Mouse (Mus musculus) kidney, postnatal 0 days (tissue): Measurements from ENCODE around the gene Hist2h2bb. TPM values are rescaled to one million over a fixed set of nuclear protein-coding genes. Genes with fewer than 3 reads are reported as not detected.
"Not testable (repeated sequence)": the region's sequence is repeated elsewhere in the genome, so short reads cannot be mapped to it uniquely, and the experiment has no call there.

Experiments used
- ATAC-seq: fragments of 200-750 bp; cut with Nextera tagmentation; replicated peaks from 2 replicates; pipeline ENCODE4 v1.8.0; 2017; ENCODE audit warnings: low read depth, moderate number of reproducible peaks, moderate TSS enrichment, moderate library complexity; ENCODE audit not compliant: low FRiP score
- DNase-seq: peaks from one replicate; pipeline ENCODE4 v3.0.0-alpha.2; 2016; ENCODE audit warnings: low spot score
- H3K27ac ChIP-seq: fragments of 300-500 bp; sonication (generic); 2 replicates; pipeline ENCODE4 v1.5.1; 2014; ENCODE audit warnings: mild to moderate bottlenecking
- H3K27me3 ChIP-seq: fragments of 300-500 bp; sonication (generic); 2 replicates; pipeline ENCODE4 v1.6.1; 2014; ENCODE audit warnings: low read length, mixed read lengths; ENCODE audit not compliant: insufficient read depth
- H3K36me3 ChIP-seq: fragments of 300-500 bp; sonication (generic); 2 replicates; pipeline ENCODE4 v1.6.1; 2014; ENCODE audit warnings: low read length, mixed read lengths; ENCODE audit not compliant: insufficient read depth
- H3K4me1 ChIP-seq: fragments of 300-500 bp; sonication (generic); replicated peaks from 2 replicates; pipeline ENCODE4 v1.6.1; 2014; ENCODE audit warnings: antibody characterized with exemption, low read length, mixed read lengths; ENCODE audit not compliant: insufficient read depth
- H3K4me2 ChIP-seq: fragments of 300-500 bp; sonication (generic); 2 replicates; pipeline ENCODE4 v1.6.1; 2014; ENCODE audit warnings: mild to moderate bottlenecking, low read length, moderate library complexity, mixed read lengths
- H3K4me3 ChIP-seq: fragments of 300-500 bp; sonication (generic); replicated peaks from 2 replicates; pipeline ENCODE4 v1.5.1; 2014; ENCODE audit warnings: low read depth, low read length
- H3K9ac ChIP-seq: fragments of 300-500 bp; sonication (generic); 2 replicates; pipeline ENCODE4 v1.6.1; 2014; ENCODE audit warnings: low read depth, low read length
- H3K9me3 ChIP-seq: fragments of 300-500 bp; sonication (generic); replicated peaks from 2 replicates; pipeline ENCODE4 v1.6.1; 2016; ENCODE audit warnings: low read length, inconsistent platforms, mixed read lengths
- CTCF ChIP-seq: IDR thresholded peaks from 2 replicates; pipeline ENCODE4 v1.5.1; 2016; ENCODE audit warnings: antibody characterized with exemption, low read depth, mild to moderate bottlenecking, moderate library complexity
- WGBS: fragments of 180-500 bp; shearing (Covaris S2); extraction: QIAGEN DNeasy Blood & Tissue Kit; methylation state at CpG from one replicate; pipeline ENCODE4 v1.1.7; 2014; 5-methylcytosine and 5-hydroxymethylcytosine counted together
- polyA plus RNA-seq: library from polyadenylated mRNA; unstranded; fragments of >200 nt; fragmentation: Nextera tagmentation; extraction: Ambion mirVana; gene quantifications from 2 replicates; pipeline ENCODE4 v1.2.1, GENCODE M21; 2015

Hist2h2bb gene
- polyA plus RNA-seq, 1 experiment from 2014 or later, result 4.9 TPM

DNA sequence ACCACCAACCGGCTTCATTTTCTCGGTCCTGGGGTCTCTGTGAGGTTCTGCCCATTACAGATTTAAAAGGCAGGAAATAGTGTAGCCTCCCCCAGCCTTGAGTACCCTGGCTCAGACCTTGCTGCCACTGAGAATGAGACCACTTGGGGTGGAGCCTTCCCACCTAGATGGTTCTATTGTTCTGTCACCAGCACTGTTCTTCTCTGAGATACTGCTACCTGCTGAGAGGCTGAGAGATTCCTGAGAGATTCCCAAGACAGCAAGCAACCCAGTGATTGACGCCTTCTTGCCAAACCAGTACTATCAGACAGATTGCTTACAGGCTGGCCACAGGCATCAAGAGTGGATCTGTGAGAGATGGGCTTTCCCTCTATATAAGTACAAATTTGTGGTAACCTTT lies 19.6 kb downstream of the Hist2h2bb start:
- Histone ChIP-seq H3K27me3 (no peaks in the 10 kb centered on the region), H3K9me3 (no peaks in the 10 kb centered on the region), H3K9ac (no peak overlapping the region), H3K27ac (no peak overlapping the region), H3K4me2 (no peak overlapping the region), H3K4me1 (no peaks in the 10 kb centered on the region), H3K4me3 (no peak overlapping the region), H3K36me3 (no peaks in the 10 kb centered on the region)
- WGBS, result 68% methylated on average over 3 of the region's 3 CpGs
- TF ChIP-seq CTCF, result no peak
- ATAC-seq (no peak), DNase-seq (no peak)

DNA sequence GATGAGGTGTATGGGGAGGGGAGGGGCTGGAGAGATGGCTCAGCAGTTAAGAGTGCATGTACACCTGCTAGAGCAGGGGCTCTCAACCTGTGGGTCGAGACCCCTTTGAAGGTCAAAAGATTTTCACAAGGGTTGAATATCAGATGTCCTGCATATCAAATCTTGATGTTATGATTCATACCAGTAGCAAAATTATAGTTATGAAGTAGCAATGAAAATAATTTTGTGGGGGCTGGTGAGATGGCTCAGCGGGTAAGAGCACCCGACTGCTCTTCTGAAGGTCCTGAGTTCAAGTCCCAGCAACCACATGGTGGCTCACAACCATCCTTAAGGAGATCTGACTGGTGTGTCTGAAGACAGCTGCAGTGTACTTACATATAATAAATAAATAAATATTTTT lies 21.2 kb downstream of the Hist2h2bb start:
- not testable (repeated sequence) for H3K27ac ChIP-seq, H3K36me3 ChIP-seq, ATAC-seq, H3K9ac ChIP-seq, H3K4me2 ChIP-seq, DNase-seq, H3K9me3 ChIP-seq, H3K4me1 ChIP-seq, H3K27me3 ChIP-seq, H3K4me3 ChIP-seq
- 86% methylated on average over 3 of the region's 3 CpGs for WGBS

DNA sequence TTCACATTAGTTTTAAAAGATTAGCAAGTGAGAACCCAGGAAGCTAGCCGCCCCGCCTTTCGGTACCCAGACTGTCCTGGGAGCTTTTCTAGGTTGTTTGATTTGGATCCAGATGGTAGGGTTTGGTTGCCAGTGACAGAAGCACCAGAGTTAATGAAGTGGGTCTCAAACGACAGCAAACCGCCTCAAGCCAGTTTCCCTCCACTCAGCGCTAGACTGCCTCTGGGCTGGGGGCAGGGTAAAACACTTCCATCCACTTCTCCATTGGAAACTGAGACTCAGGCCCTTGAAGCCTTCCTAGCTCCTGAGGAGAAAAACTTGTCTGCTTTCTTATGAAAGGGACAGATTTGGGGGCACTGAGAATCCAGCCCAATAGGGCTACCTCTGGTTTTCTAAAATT lies 23.1 kb downstream of the Hist2h2bb start:
- H3K9ac ChIP-seq, result no peak overlapping the region
- no peaks in the 10 kb centered on the region for H3K4me1 ChIP-seq
- H3K9me3 ChIP-seq, result no peaks in the 10 kb centered on the region
- TF ChIP-seq CTCF, result no peak
- H3K36me3 ChIP-seq, result no peaks in the 10 kb centered on the region
- H3K4me2 ChIP-seq, result no peak overlapping the region
- H3K27me3 ChIP-seq, result no peaks in the 10 kb centered on the region
- H3K27ac ChIP-seq, result no peak overlapping the region
- WGBS, result 48% methylated on average over 6 of the region's 6 CpGs
- DNase-seq (no peak), ATAC-seq (no peak)
- no peak overlapping the region for H3K4me3 ChIP-seq

DNA sequence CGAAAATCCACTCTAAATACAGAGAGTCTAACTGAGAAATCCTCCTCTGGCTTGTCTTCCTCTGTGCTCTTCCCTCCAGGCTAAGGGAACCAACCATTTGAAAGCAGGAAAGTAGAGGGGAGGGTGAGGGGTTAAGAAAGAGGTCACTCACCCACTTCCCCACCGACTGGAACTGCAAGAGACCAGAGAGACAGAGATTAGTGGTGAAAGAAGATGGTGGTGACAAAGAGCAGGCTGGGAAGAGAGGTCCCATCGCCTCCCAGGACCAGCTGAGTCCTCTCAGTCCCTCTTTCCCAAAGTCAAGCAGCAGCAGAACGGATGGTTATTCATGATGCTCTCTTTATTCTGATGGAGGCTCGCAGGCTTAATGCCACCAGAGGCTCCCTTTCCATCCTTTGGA lies 23.8 kb downstream of the Hist2h2bb start:
- Histone ChIP-seq H3K4me2 (no peak overlapping the region), H3K36me3 (no peaks in the 10 kb centered on the region), H3K9ac (no peak overlapping the region), H3K27ac (no peak overlapping the region), H3K27me3 (no peaks in the 10 kb centered on the region), H3K9me3 (no peaks in the 10 kb centered on the region), H3K4me1 (no peaks in the 10 kb centered on the region), H3K4me3 (no peak overlapping the region)
- no peak for ATAC-seq
- WGBS, result 67% methylated on average over 5 of the region's 5 CpGs
- DNase-seq, result no peak
- TF ChIP-seq CTCF, result no peak

DNA sequence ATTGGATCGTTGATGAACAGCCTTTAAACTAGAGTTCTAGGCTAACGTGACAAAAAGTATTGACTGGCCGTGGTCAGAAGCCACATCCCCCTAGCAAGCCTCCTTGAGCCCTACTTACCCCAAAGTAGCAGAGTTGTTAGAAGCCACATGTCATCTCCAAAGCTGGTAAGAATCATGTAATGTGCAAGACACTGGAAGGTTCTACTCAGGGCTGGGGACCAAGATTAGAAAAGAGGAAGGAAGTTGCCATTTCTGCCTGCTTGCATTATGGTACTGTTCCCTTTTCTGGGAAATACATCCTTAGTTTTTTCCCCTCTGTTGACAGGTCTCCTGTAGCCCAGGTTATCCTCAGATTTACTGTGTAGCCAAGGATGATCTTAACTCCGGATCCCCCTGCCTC lies 24.2 kb downstream of the Hist2h2bb start, which contains the start of gene Fcgr1:
TSS of gene Fcgr1 (minus strand) at position 183 of the 400 bp plus-strand sequence.
- WGBS, result 86% methylated on average over 4 of the region's 4 CpGs

DNA sequence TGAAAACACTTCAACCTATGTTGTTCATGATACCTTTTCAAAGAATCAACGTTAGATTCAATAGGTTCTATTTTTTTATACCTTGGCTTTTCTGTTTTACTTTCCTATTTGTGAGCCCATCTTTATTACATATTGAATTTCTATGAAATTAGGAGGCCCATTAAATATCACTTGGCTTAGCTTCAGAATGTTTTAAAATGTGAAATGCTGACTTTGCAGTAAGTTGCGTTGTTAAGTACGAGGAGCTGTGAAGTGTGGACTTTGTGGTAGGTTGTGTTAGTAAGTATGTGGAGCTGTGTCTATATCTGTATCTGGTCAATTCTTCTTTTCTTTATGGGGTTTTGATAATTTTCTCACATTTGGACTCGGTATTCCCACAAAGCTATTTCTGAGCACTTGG lies 28.8 kb downstream of the Hist2h2bb start:
- no peak overlapping the region for H3K4me3 ChIP-seq
- DNase-seq (no peak), ATAC-seq (no peak)
- 90% methylated on average over 4 of the region's 4 CpGs for WGBS
- H3K4me2 ChIP-seq, result no peak overlapping the region
- no peak for TF ChIP-seq CTCF
- H3K27me3 ChIP-seq, result no peaks in the 10 kb centered on the region
- H3K27ac ChIP-seq, result no peak overlapping the region
- no peak overlapping the region for H3K9ac ChIP-seq
- H3K4me1 ChIP-seq, result no peaks in the 10 kb centered on the region
- no peaks in the 10 kb centered on the region for H3K36me3 ChIP-seq
- no peaks in the 10 kb centered on the region for H3K9me3 ChIP-seq

More for the DNA sequence above, 24.2 kb downstream of the Hist2h2bb start, which contains the start of gene Fcgr1:
- Histone ChIP-seq H3K27ac (no peak within 1 kb of the TSS), H3K9ac (no peak within 1 kb of the TSS), H3K27me3 (no peaks in the 10 kb centered on the region), H3K4me2 (no peak within 1 kb of the TSS), H3K4me1 (no peaks in the 10 kb centered on the region), H3K36me3 (no peaks in the 10 kb centered on the region), H3K4me3 (no peak within 1 kb of the TSS), H3K9me3 (no peaks in the 10 kb centered on the region)
- ATAC-seq (no peak), DNase-seq (no peak)
- no peak for TF ChIP-seq CTCF

DNA sequence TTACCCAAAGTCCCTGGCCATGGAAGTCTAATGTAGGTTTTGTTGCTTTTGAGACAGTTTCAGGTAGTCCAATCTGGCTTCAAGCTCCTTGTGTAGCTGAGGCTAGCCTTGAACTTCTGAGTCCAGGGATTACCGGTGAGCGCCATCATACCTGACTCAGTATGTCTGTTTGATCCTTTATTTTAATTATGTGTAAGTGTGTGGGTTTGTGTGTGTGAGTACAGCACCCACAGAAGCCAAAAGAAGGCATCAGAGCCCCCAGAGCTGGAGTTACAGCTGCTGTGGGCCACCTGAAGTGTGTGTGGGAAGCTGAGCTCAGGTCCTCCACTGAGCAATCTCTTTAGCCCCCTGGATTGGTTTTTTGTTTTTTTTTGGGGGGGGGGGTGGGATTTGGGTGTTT lies 30.0 kb downstream of the Hist2h2bb start:
- Histone ChIP-seq H3K4me3 (no peak overlapping the region), H3K27me3 (no peaks in the 10 kb centered on the region), H3K36me3 (no peaks in the 10 kb centered on the region), H3K4me1 (no peaks in the 10 kb centered on the region), H3K9ac (no peak overlapping the region), H3K4me2 (no peak overlapping the region), H3K9me3 (no peaks in the 10 kb centered on the region), H3K27ac (no peak overlapping the region)
- DNase-seq (no peak), ATAC-seq (no peak)
- TF ChIP-seq CTCF, result no peak
- 96% methylated on average over 2 of the region's 2 CpGs for WGBS
